Mouse (Mus musculus) heart, embryonic 16.5 days (tissue): Measurements from ENCODE around the gene Cd300c. TPM values are rescaled to one million over a fixed set of nuclear protein-coding genes. Genes with fewer than 3 reads are reported as not detected.
"Not testable (repeated sequence)": the region's sequence is repeated elsewhere in the genome, so short reads cannot be mapped to it uniquely, and the experiment has no call there.

Experiments
- ATAC-seq: fragments of 200-750 bp; cut with Nextera tagmentation; replicated peaks from 2 replicates; pipeline ENCODE4 v1.8.0; 2017; ENCODE audit warnings: moderate number of reproducible peaks; ENCODE audit not compliant: insufficient read depth, low FRiP score; ENCODE audit errors: extremely low read depth
- H3K27ac ChIP-seq: fragments of 300-500 bp; sonication (generic); 2 replicates; pipeline ENCODE4 v1.5.1; 2014; ENCODE audit warnings: mild to moderate bottlenecking, low read length, control low read depth, moderate library complexity
- H3K27me3 ChIP-seq: fragments of 300-500 bp; sonication (generic); 2 replicates; pipeline ENCODE4 v1.6.1; 2014; ENCODE audit warnings: low read length, mixed read lengths; ENCODE audit not compliant: control insufficient read depth, insufficient read depth
- H3K36me3 ChIP-seq: fragments of 300-500 bp; sonication (generic); 2 replicates; pipeline ENCODE4 v1.6.1; 2014; ENCODE audit not compliant: control insufficient read depth, insufficient read depth
- H3K4me1 ChIP-seq: fragments of 300-500 bp; sonication (generic); 2 replicates; pipeline ENCODE4 v1.6.1; 2014; ENCODE audit warnings: low read length, mixed read lengths; ENCODE audit not compliant: control insufficient read depth, insufficient read depth
- H3K4me2 ChIP-seq: fragments of 300-500 bp; sonication (generic); 2 replicates; pipeline ENCODE4 v1.6.1; 2014; ENCODE audit warnings: low read depth, mild to moderate bottlenecking, control low read depth, low read length
- H3K4me3 ChIP-seq: fragments of 300-500 bp; sonication (generic); 2 replicates; pipeline ENCODE4 v1.5.1; 2014; ENCODE audit warnings: mild to moderate bottlenecking, control low read depth, low read length
- H3K9ac ChIP-seq: fragments of 300-500 bp; sonication (generic); 2 replicates; pipeline ENCODE4 v1.6.1; 2014; ENCODE audit warnings: low read length, control low read depth
- H3K9me3 ChIP-seq: fragments of 300-500 bp; sonication (generic); replicated peaks from 2 replicates; pipeline ENCODE4 v1.6.1; 2016; ENCODE audit warnings: low read length; ENCODE audit not compliant: control insufficient read depth
- WGBS: fragments of 180-500 bp; shearing (Covaris S2); extraction: QIAGEN DNeasy Blood & Tissue Kit; methylation state at CpG from one replicate; pipeline ENCODE4 v1.1.7; 2014; 5-methylcytosine and 5-hydroxymethylcytosine counted together
- polyA plus RNA-seq: library from polyadenylated mRNA; unstranded; fragments of >200 nt; fragmentation: Nextera tagmentation; extraction: Ambion mirVana; gene quantifications from 2 replicates; pipeline ENCODE4 v1.2.1, GENCODE M21; 2015

The Cd300c gene
- polyA plus RNA-seq, 1 experiment from 2014 or later: not detected

GRCm38 (mm10) chr11:114909538-114909937 is 59.4 kb downstream of the Cd300c start:
- not testable (repeated sequence) for H3K4me1 ChIP-seq, H3K4me3 ChIP-seq, H3K36me3 ChIP-seq, H3K27ac ChIP-seq, H3K4me2 ChIP-seq, H3K9me3 ChIP-seq, H3K9ac ChIP-seq, ATAC-seq, H3K27me3 ChIP-seq
- 29% methylated on average over 3 of the region's 3 CpGs for WGBS

- Histone ChIP-seq H3K27me3 (no peaks in the 10 kb centered on the region), H3K4me2 (no peak overlapping the region), H3K27ac (no peak overlapping the region), H3K36me3 (no peaks in the 10 kb centered on the region), H3K9me3 (no peaks in the 10 kb centered on the region), H3K4me3 (no peak overlapping the region), H3K9ac (no peak overlapping the region), H3K4me1 (no peaks in the 10 kb centered on the region)
- no peak for ATAC-seq
- WGBS: 38% methylated on average over 4 of the region's 4 CpGs
These were observed 60.9 kb downstream of the Cd300c start for GRCm38 (mm10) chr11:114908086-114908485.

- no peak for ATAC-seq
- Histone ChIP-seq H3K27me3 (no peaks in the 10 kb centered on the region), H3K4me2 (no peak overlapping the region), H3K9ac (no peak overlapping the region), H3K4me3 (no peak overlapping the region), H3K27ac (no peak overlapping the region), H3K9me3 (no peaks in the 10 kb centered on the region), H3K36me3 (no peaks in the 10 kb centered on the region), H3K4me1 (no peaks in the 10 kb centered on the region)
- WGBS: 61% methylated on average over 4 of the region's 4 CpGs
These were observed 61.4 kb downstream of the Cd300c start for GRCm38 (mm10) chr11:114907567-114907966.

Other genes with a start within 250 kb of the Cd300c start
- 1.1 and 1.3 TPM in 2 replicates for gene Dnaic2, start 241.7 kb downstream of the Cd300c start, polyA plus RNA-seq
- gene Kif19a, start 203.8 kb downstream of the Cd300c start, polyA plus RNA-seq: 0.16 and 0.25 TPM in 2 replicates
- not detected in 2 replicates for gene Btbd17, start 173.2 kb downstream of the Cd300c start, polyA plus RNA-seq
- gene Gpr142, start 170.2 kb downstream of the Cd300c start, polyA plus RNA-seq: not detected in 2 replicates
- 14.5 and 15.4 TPM in 2 replicates for gene Gprc5c, start 118.0 kb downstream of the Cd300c start, polyA plus RNA-seq
- gene Cd300a, start 79.1 kb downstream of the Cd300c start, polyA plus RNA-seq: 1.2 and 1.4 TPM in 2 replicates
- gene Cd300lb, start 34.8 kb downstream of the Cd300c start, polyA plus RNA-seq: 0.59 and 0.70 TPM in 2 replicates
- gene Cd300ld, start 20.8 kb upstream of the Cd300c start, polyA plus RNA-seq: 0.26 and 0.37 TPM in 2 replicates
- gene Cd300c2, start 32.7 kb upstream of the Cd300c start, polyA plus RNA-seq: 1.5 and 2.3 TPM in 2 replicates
- gene Cd300ld2, start 47.0 kb upstream of the Cd300c start, polyA plus RNA-seq: not detected in 2 replicates
- gene Cd300ld4, start 57.9 kb upstream of the Cd300c start, polyA plus RNA-seq: not detected in 2 replicates
- gene Cd300ld5, start 68.6 kb upstream of the Cd300c start, polyA plus RNA-seq: not detected in 2 replicates
- gene Cd300ld3, start 79.3 kb upstream of the Cd300c start, polyA plus RNA-seq: not detected in 2 replicates
- not detected in 2 replicates for gene Cd300e, start 93.0 kb upstream of the Cd300c start, polyA plus RNA-seq
- 1.8 and 3.7 TPM in 2 replicates for gene Rab37, start 122.3 kb upstream of the Cd300c start, polyA plus RNA-seq
- gene Cd300lf, start 164.8 kb upstream of the Cd300c start, polyA plus RNA-seq: 0.72 and 0.87 TPM in 2 replicates
- 34.2 and 51.7 TPM in 2 replicates for gene Slc9a3r1, start 194.2 kb upstream of the Cd300c start, polyA plus RNA-seq
- gene Tmem104, start 218.3 kb upstream of the Cd300c start, polyA plus RNA-seq: 6.6 and 7.1 TPM in 2 replicates
- 18.6 and 20.8 TPM in 2 replicates for gene Nat9, start 218.7 kb upstream of the Cd300c start, polyA plus RNA-seq